Mouse (Mus musculus): ENCODE measurements around the gene Olfr12.

DNA sequence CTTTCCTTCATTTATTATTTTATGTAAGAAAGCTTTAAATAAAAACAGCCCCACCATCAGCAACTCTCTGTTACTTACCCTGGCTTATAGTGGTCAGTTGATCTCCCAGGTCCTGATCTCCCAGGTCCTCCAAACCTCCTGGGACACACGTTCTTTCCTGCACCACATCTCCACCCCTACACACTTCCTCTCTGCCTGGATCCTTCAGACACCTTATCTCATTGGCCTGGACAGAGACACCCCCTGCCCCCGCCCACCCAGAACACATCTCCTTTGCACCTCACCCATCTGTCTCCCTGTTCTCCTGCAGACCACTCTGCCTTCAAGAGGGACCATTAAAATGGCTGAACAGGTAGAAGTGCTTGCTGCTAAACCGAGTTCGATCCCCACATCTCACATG lies 29.4 kb downstream of the Olfr12 start:
- no peak for TF ChIP-seq CTCF (IDR thresholded peaks at IDR 0.05; ENCODE audit: extremely low read depth, insufficient read depth, low read length)
- TF ChIP-seq POLR2A (IDR thresholded peaks at IDR 0.05; ENCODE audit: extremely low read depth, insufficient read depth, low read length): no peak

Data from cortical plate, adult 2 months (tissue).